Mouse (Mus musculus): ENCODE data around the gene Pik3r6. TPM values are rescaled to one million over a fixed set of nuclear protein-coding genes. Genes with fewer than 3 reads are reported as not detected.

Gene Pik3r6
- polyA plus RNA-seq, 1 experiment = 5.4 TPM

DNA sequence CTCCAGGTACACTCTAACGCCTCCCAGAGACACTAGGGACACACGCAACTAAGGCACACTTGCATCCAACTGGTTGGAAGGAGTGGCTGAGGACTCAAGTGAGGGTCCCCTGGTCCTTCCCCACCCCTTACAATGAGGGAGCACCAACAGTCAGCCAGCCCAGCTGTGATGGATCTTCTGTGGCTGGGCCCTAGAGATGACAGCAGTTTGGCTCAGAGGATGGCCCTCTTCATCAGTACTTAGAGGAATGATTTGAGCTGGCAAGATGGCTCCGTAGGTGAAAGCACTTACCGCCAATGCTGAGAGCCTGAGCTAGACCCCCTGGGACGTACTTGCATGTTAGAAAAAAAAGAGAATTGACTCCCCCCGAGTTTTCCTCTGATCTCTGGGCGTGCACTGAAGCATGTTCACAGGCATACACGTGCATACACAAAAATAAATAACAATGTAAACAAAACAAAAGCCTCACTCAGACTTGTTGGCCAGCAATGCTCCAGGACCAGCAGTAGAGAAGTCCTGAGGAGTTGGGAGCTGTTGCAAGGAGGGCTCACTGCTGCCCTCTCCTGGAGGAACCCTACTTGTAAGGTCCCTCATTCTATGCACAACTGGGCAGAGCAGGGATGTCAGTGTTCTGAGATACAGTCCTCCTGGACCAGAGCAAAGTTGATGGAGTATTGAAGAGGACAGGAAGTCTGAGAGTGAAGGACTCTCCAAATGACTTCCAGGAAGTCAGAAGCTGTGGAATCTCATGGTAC is 86.4 kb downstream of the Pik3r6 start:
- Histone ChIP-seq H3K27ac (ENCODE audit: control insufficient read depth, insufficient read depth, low read depth, low read length) (no peak overlapping the region), H3K4me3 (ENCODE audit: control insufficient read depth, low read depth, low read length) (no peak overlapping the region), H3K4me1 (ENCODE audit: control insufficient read depth, insufficient read depth, low read length) (peaks cover 7% of the 10 kb centered on the region), H3K27me3 (ENCODE audit: control insufficient read depth, insufficient read depth, low read length) (no peaks in the 10 kb centered on the region), H3K36me3 (ENCODE audit: control insufficient read depth, insufficient read depth, low read length) (no peaks in the 10 kb centered on the region; the same call in 1 of the 2 replicates)
- no peak for TF ChIP-seq POLR2A (IDR thresholded peaks at IDR 0.05; ENCODE audit: control insufficient read depth, low read depth, low read length)
- peak; percentile 75; the same call in 1 of the 2 replicates for TF ChIP-seq CTCF (IDR thresholded peaks at IDR 0.05; ENCODE audit: control insufficient read depth, insufficient read depth, insufficient replicate concordance, low read depth, low read length)

GRCm38 (mm10) chr11:68591708-68592107 is 88.9 kb downstream of the Pik3r6 start:
- H3K27me3 ChIP-seq (ENCODE audit: control insufficient read depth, insufficient read depth, low read length) = no peaks in the 10 kb centered on the region
- no peaks in the 10 kb centered on the region; the same call in 1 of the 2 replicates for H3K36me3 ChIP-seq (ENCODE audit: control insufficient read depth, insufficient read depth, low read length)
- H3K4me1 ChIP-seq (ENCODE audit: control insufficient read depth, insufficient read depth, low read length) = peaks cover 7% of the 10 kb centered on the region
- no peak overlapping the region for H3K4me3 ChIP-seq (ENCODE audit: control insufficient read depth, low read depth, low read length)
- TF ChIP-seq CTCF (IDR thresholded peaks at IDR 0.05; ENCODE audit: control insufficient read depth, insufficient read depth, insufficient replicate concordance, low read depth, low read length) (no peak), POLR2A (IDR thresholded peaks at IDR 0.05; ENCODE audit: control insufficient read depth, low read depth, low read length) (no peak)
- no peak overlapping the region for H3K27ac ChIP-seq (ENCODE audit: control insufficient read depth, insufficient read depth, low read depth, low read length)

- H3K36me3 ChIP-seq (ENCODE audit: control insufficient read depth, insufficient read depth, low read length) = no peaks in the 10 kb centered on the region; the same call in 1 of the 2 replicates
- no peak overlapping the region for H3K4me3 ChIP-seq (ENCODE audit: control insufficient read depth, low read depth, low read length)
- TF ChIP-seq POLR2A (IDR thresholded peaks at IDR 0.05; ENCODE audit: control insufficient read depth, low read depth, low read length) (no peak), CTCF (IDR thresholded peaks at IDR 0.05; ENCODE audit: control insufficient read depth, insufficient read depth, insufficient replicate concordance, low read depth, low read length) (no peak)
- H3K27me3 ChIP-seq (ENCODE audit: control insufficient read depth, insufficient read depth, low read length) = no peaks in the 10 kb centered on the region
- no peak overlapping the region for H3K27ac ChIP-seq (ENCODE audit: control insufficient read depth, insufficient read depth, low read depth, low read length)
- H3K4me1 ChIP-seq (ENCODE audit: control insufficient read depth, insufficient read depth, low read length) = no peaks in the 10 kb centered on the region
These were observed 90.4 kb downstream of the Pik3r6 start for GRCm38 (mm10) chr11:68593247-68593646.

- H3K4me1 ChIP-seq (ENCODE audit: control insufficient read depth, insufficient read depth, low read length) = no peaks in the 10 kb centered on the region
- H3K27ac ChIP-seq (ENCODE audit: control insufficient read depth, insufficient read depth, low read depth, low read length) = no peak overlapping the region
- H3K27me3 ChIP-seq (ENCODE audit: control insufficient read depth, insufficient read depth, low read length) = no peaks in the 10 kb centered on the region
- no peak overlapping the region for H3K4me3 ChIP-seq (ENCODE audit: control insufficient read depth, low read depth, low read length)
- H3K36me3 ChIP-seq (ENCODE audit: control insufficient read depth, insufficient read depth, low read length) = no peaks in the 10 kb centered on the region
- TF ChIP-seq POLR2A (IDR thresholded peaks at IDR 0.05; ENCODE audit: control insufficient read depth, low read depth, low read length) (no peak), CTCF (IDR thresholded peaks at IDR 0.05; ENCODE audit: control insufficient read depth, insufficient read depth, insufficient replicate concordance, low read depth, low read length) (no peak)
These were observed 95.1 kb downstream of the Pik3r6 start for GRCm38 (mm10) chr11:68597912-68598311.

GRCm38 (mm10) chr11:68600551-68601021 is 97.8 kb downstream of the Pik3r6 start:
- no peak overlapping the region for H3K27ac ChIP-seq (ENCODE audit: control insufficient read depth, insufficient read depth, low read depth, low read length)
- no peaks in the 10 kb centered on the region for H3K27me3 ChIP-seq (ENCODE audit: control insufficient read depth, insufficient read depth, low read length)
- TF ChIP-seq POLR2A (IDR thresholded peaks at IDR 0.05; ENCODE audit: control insufficient read depth, low read depth, low read length) (no peak), CTCF (IDR thresholded peaks at IDR 0.05; ENCODE audit: control insufficient read depth, insufficient read depth, insufficient replicate concordance, low read depth, low read length) (no peak)
- H3K4me3 ChIP-seq (ENCODE audit: control insufficient read depth, low read depth, low read length) = no peak overlapping the region
- H3K4me1 ChIP-seq (ENCODE audit: control insufficient read depth, insufficient read depth, low read length) = no peaks in the 10 kb centered on the region
- no peaks in the 10 kb centered on the region for H3K36me3 ChIP-seq (ENCODE audit: control insufficient read depth, insufficient read depth, low read length)

GRCm38 (mm10) chr11:68601486-68601991 is 98.7 kb downstream of the Pik3r6 start:
- Histone ChIP-seq H3K27ac (ENCODE audit: control insufficient read depth, insufficient read depth, low read depth, low read length) (no peak overlapping the region), H3K4me1 (ENCODE audit: control insufficient read depth, insufficient read depth, low read length) (no peaks in the 10 kb centered on the region), H3K36me3 (ENCODE audit: control insufficient read depth, insufficient read depth, low read length) (no peaks in the 10 kb centered on the region), H3K27me3 (ENCODE audit: control insufficient read depth, insufficient read depth, low read length) (no peaks in the 10 kb centered on the region), H3K4me3 (ENCODE audit: control insufficient read depth, low read depth, low read length) (no peak overlapping the region)
- TF ChIP-seq CTCF (IDR thresholded peaks at IDR 0.05; ENCODE audit: control insufficient read depth, insufficient read depth, insufficient replicate concordance, low read depth, low read length) (no peak), POLR2A (IDR thresholded peaks at IDR 0.05; ENCODE audit: control insufficient read depth, low read depth, low read length) (no peak)

Other genes with a start within 250 kb of the Pik3r6 start
- gene Ntn1, start 102.2 kb upstream of the Pik3r6 start, polyA plus RNA-seq (2012; rRNA removed) = 1.6 and 2.4 TPM in 2 replicates
- 0.69 and 0.77 TPM in 2 replicates for gene Pik3r5, start 70.9 kb upstream of the Pik3r6 start, polyA plus RNA-seq (2012; rRNA removed)
- 7.9 and 9.2 TPM in 2 replicates for gene Mfsd6l, start 53.2 kb downstream of the Pik3r6 start, polyA plus RNA-seq (2012; rRNA removed)
- 79.1 and 87.0 TPM in 2 replicates for gene Ccdc42, start 84.0 kb downstream of the Pik3r6 start, polyA plus RNA-seq (2012; rRNA removed)
- 35.7 and 44.2 TPM in 2 replicates for gene Myh10, start 188.5 kb downstream of the Pik3r6 start, polyA plus RNA-seq (2012; rRNA removed)

Data from testis, adult 2 months (tissue).